Mouse (Mus musculus): ENCODE measurements around the gene Atp6v0b. TPM values are rescaled to one million over a fixed set of nuclear protein-coding genes. Genes with fewer than 3 reads are reported as not detected.
A peak's percentile ranks its signal among the peaks of the same experiment; 100 is the strongest.

Gene Atp6v0b
- polyA plus RNA-seq, 1 experiment from 2014 or later, result 233 TPM

DNA sequence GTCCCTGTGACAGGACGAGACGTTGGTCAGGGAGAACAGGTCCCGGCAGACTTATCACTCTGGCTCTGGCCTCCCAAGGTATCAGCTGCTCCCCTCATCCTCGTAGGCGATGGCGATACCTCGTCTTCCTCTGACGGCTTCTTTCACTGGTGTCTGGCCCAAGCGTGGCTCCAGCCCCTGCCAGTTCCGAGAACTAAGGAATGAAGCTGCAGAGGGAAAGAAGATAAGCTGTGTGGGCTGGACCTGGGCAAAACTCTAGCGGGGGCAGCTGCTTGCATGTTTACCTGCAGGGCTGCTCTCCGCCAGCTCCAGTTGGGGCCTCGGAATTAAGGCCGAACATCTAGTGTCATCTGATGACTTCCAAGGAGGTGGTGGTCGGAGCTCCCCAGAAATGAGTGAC, 2.3 kb upstream of the Atp6v0b start:
- H3K4me2 ChIP-seq (replicated peaks; ENCODE audit: low read depth, low read length), result no peak overlapping the region
- no peak for DNase-seq (ENCODE audit: low spot score)
- 0 out of 2 replicates have a peak, but pooled peaks cover 4% of the 10 kb centered on the region for H3K4me1 ChIP-seq (replicated peaks; ENCODE audit: control insufficient read depth, insufficient read depth, low read length)
- 94% methylated on average over 15 of the region's 15 CpGs for WGBS
- H3K36me3 ChIP-seq (ENCODE audit: control insufficient read depth, insufficient read depth, low read length), result peaks cover 3% of the 10 kb centered on the region; the same call in 1 of the 2 replicates
- H3K27me3 ChIP-seq (ENCODE audit: control insufficient read depth, insufficient read depth, low read length), result no peaks in the 10 kb centered on the region
- H3K9me3 ChIP-seq (ENCODE audit: control insufficient read depth, low read length), result no peaks in the 10 kb centered on the region
- ATAC-seq (ENCODE audit: low FRiP score), result no peak
- no peak overlapping the region for H3K27ac ChIP-seq (ENCODE audit: low read depth, low read length)
- H3K9ac ChIP-seq (ENCODE audit: low read depth, low read length), result no peak overlapping the region
- no peak overlapping the region for H3K4me3 ChIP-seq (ENCODE audit: low read depth, low read length)

DNA sequence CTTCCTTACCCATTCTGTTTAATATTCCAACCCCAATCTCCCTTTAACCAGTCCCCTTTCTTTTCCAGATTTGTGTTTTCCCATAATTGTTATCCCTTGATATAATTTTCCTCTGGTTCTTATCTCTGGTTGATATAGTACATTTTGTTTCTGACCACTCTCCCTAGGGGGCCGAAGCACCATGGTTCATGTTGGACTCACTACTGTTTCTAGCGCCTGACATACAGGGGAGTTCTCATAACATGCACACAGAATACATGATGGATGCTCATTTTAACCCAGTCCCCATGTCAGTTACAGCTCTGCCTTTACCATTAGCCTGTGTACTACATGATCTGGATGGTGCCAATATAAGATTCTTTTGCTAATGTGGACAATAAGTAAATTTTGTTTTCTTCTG, 787 bp upstream of the Atp6v0b start:
- no peak for ATAC-seq (ENCODE audit: low FRiP score)
- Histone ChIP-seq H3K9ac (ENCODE audit: low read depth, low read length) (no peak overlapping the region; the same call in none of the 2 replicates), H3K4me3 (ENCODE audit: low read depth, low read length) (no peak overlapping the region)

DNA sequence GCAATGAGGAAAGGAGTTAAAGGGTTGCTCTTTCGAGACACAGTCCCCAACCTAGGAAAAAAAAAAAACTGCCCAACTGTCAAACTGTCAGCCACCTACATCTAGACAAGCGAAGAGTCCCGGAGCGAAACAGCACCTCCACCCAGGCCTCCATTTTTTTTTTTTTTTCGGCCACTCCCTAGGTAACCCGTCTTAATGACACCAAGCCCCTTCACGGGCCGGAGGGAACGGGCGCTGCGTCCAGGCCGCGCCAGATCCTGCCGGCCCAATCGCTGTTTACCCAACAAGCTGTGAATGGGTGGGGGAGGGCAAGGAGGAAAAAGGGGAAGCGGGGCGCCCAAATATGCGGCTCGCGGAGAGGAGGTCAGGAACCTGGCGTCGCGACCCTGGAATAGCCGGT, 489 bp downstream of the Atp6v0b start:
- no peaks in the 10 kb centered on the region for H3K9me3 ChIP-seq (ENCODE audit: control insufficient read depth, low read length)
- DNase-seq (ENCODE audit: low spot score) (no peak), ATAC-seq (ENCODE audit: low FRiP score) (peak; percentile 2; the same call in 1 of the 2 replicates)
- WGBS, result 4% methylated on average over 24 of the region's 24 CpGs
- peak overlapping the region; percentile 92 for H3K4me2 ChIP-seq (replicated peaks; ENCODE audit: low read depth, low read length)
- 0 out of 2 replicates have a peak overlapping the region, but pooled peaks have one; percentile 30 for H3K27ac ChIP-seq (ENCODE audit: low read depth, low read length)
- H3K36me3 ChIP-seq (ENCODE audit: control insufficient read depth, insufficient read depth, low read length), result peaks cover 3% of the 10 kb centered on the region; the same call in 1 of the 2 replicates
- peak overlapping the region; percentile 84 for H3K9ac ChIP-seq (ENCODE audit: low read depth, low read length)
- no peaks in the 10 kb centered on the region for H3K27me3 ChIP-seq (ENCODE audit: control insufficient read depth, insufficient read depth, low read length)
- H3K4me3 ChIP-seq (ENCODE audit: low read depth, low read length), result peak overlapping the region; percentile 91
- H3K4me1 ChIP-seq (replicated peaks; ENCODE audit: control insufficient read depth, insufficient read depth, low read length), result peaks cover 8% of the 10 kb centered on the region; the same call in 1 of the 2 replicates

More for the DNA sequence above, 787 bp upstream of the Atp6v0b start:
- DNase-seq (ENCODE audit: low spot score), result no peak
- H3K4me1 ChIP-seq (replicated peaks; ENCODE audit: control insufficient read depth, insufficient read depth, low read length), result peaks cover 8% of the 10 kb centered on the region; the same call in 1 of the 2 replicates
- H3K4me2 ChIP-seq (replicated peaks; ENCODE audit: low read depth, low read length), result no peak overlapping the region; the same call in 1 of the 2 replicates
- WGBS, result 82% methylated on average over 2 of the region's 2 CpGs
- no peak overlapping the region for H3K27ac ChIP-seq (ENCODE audit: low read depth, low read length)
- H3K36me3 ChIP-seq (ENCODE audit: control insufficient read depth, insufficient read depth, low read length), result peaks cover 3% of the 10 kb centered on the region; the same call in 1 of the 2 replicates
- no peaks in the 10 kb centered on the region for H3K9me3 ChIP-seq (ENCODE audit: control insufficient read depth, low read length)
- H3K27me3 ChIP-seq (ENCODE audit: control insufficient read depth, insufficient read depth, low read length), result no peaks in the 10 kb centered on the region

DNA sequence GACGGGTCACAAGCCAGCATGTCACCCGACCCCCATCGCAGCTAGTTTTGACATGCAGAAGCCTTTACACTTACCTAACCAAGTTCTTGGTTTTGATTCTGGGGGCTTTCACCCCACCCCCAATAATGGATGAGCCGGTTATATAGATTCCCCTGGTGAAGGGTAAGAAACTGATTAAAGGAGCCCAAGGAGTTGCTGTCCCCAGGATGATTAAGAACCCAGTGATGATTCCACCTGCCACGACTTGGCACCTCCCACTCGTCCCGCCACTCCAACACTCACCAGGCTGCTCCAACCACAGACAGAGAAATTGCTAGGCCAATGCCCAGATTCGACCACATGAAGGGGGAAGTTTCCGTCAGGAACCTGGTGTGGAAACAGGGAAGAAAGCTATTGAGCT, 1.1 kb downstream of the Atp6v0b start:
- 85% methylated on average over 9 of the region's 9 CpGs for WGBS
- Histone ChIP-seq H3K9ac (ENCODE audit: low read depth, low read length) (no peak overlapping the region), H3K36me3 (ENCODE audit: control insufficient read depth, insufficient read depth, low read length) (peaks cover 3% of the 10 kb centered on the region; the same call in 1 of the 2 replicates), H3K9me3 (ENCODE audit: control insufficient read depth, low read length) (no peaks in the 10 kb centered on the region), H3K27me3 (ENCODE audit: control insufficient read depth, insufficient read depth, low read length) (no peaks in the 10 kb centered on the region), H3K27ac (ENCODE audit: low read depth, low read length) (no peak overlapping the region), H3K4me2 (replicated peaks; ENCODE audit: low read depth, low read length) (peak overlapping the region; percentile 92), H3K4me3 (ENCODE audit: low read depth, low read length) (peak overlapping the region; percentile 91; the same call in 1 of the 2 replicates), H3K4me1 (replicated peaks; ENCODE audit: control insufficient read depth, insufficient read depth, low read length) (peaks cover 8% of the 10 kb centered on the region; the same call in 1 of the 2 replicates)
- ATAC-seq (ENCODE audit: low FRiP score) (no peak), DNase-seq (ENCODE audit: low spot score) (no peak)

DNA sequence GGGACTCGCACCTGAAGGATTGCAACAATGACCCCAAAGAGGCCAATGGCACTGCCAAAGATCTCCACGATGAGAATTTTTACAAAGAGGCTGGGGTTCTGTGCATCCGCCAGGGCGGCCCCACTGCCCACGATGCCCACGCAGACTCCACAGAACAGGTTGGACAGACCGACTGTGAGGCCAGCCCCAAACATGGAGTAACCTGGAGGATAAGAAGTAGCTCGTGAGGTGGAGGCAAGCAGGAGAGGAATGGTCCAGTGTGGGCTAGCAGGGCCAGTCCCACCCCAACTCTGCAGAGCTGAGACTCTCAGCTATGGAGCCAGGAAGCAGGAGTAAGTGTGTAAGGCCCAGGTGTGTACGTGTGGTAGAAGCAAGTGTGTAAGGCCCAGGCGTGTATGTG, 2.0 kb downstream of the Atp6v0b start:
- H3K9me3 ChIP-seq (ENCODE audit: control insufficient read depth, low read length), result no peaks in the 10 kb centered on the region
- DNase-seq (ENCODE audit: low spot score) (no peak), ATAC-seq (ENCODE audit: low FRiP score) (no peak)
- no peak overlapping the region for H3K4me3 ChIP-seq (ENCODE audit: low read depth, low read length)
- H3K4me1 ChIP-seq (replicated peaks; ENCODE audit: control insufficient read depth, insufficient read depth, low read length), result peaks cover 8% of the 10 kb centered on the region; the same call in 1 of the 2 replicates
- no peaks in the 10 kb centered on the region for H3K27me3 ChIP-seq (ENCODE audit: control insufficient read depth, insufficient read depth, low read length)
- WGBS, result 92% methylated on average over 10 of the region's 10 CpGs
- H3K9ac ChIP-seq (ENCODE audit: low read depth, low read length), result no peak overlapping the region
- H3K27ac ChIP-seq (ENCODE audit: low read depth, low read length), result no peak overlapping the region
- peaks cover 3% of the 10 kb centered on the region; the same call in 1 of the 2 replicates for H3K36me3 ChIP-seq (ENCODE audit: control insufficient read depth, insufficient read depth, low read length)
- H3K4me2 ChIP-seq (replicated peaks; ENCODE audit: low read depth, low read length), result no peak overlapping the region

DNA sequence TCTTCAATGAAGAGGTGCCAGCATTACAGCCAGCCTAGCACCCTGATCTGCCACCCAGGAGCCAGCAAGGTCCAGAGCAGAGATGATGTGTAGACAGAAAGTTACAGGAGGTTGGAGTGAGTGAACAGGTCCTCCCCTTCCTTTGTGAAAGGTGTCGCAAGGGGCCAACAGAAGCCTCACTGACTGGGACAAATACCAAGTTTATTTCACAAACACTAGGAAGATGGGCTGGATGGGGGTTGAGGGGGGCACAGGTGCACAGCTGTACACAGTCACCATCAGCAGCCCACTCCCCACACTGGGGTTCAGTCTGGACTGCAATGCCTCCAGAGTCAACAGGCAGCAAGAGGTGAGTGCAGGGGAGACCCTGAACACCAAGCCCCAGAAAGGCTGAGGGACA, 3.0 kb downstream of the Atp6v0b start:
- Histone ChIP-seq H3K36me3 (ENCODE audit: control insufficient read depth, insufficient read depth, low read length) (peaks cover under 1% of the 10 kb centered on the region; the same call in 1 of the 2 replicates), H3K9ac (ENCODE audit: low read depth, low read length) (no peak overlapping the region), H3K9me3 (ENCODE audit: control insufficient read depth, low read length) (no peaks in the 10 kb centered on the region), H3K4me3 (ENCODE audit: low read depth, low read length) (no peak overlapping the region), H3K27ac (ENCODE audit: low read depth, low read length) (no peak overlapping the region), H3K4me2 (replicated peaks; ENCODE audit: low read depth, low read length) (no peak overlapping the region), H3K4me1 (replicated peaks; ENCODE audit: control insufficient read depth, insufficient read depth, low read length) (peaks cover 8% of the 10 kb centered on the region; the same call in 1 of the 2 replicates), H3K27me3 (ENCODE audit: control insufficient read depth, insufficient read depth, low read length) (no peaks in the 10 kb centered on the region)
- WGBS, result 100% methylated on average over 1 of the region's 1 CpGs
- ATAC-seq (ENCODE audit: low FRiP score) (no peak), DNase-seq (ENCODE audit: low spot score) (no peak)

DNA sequence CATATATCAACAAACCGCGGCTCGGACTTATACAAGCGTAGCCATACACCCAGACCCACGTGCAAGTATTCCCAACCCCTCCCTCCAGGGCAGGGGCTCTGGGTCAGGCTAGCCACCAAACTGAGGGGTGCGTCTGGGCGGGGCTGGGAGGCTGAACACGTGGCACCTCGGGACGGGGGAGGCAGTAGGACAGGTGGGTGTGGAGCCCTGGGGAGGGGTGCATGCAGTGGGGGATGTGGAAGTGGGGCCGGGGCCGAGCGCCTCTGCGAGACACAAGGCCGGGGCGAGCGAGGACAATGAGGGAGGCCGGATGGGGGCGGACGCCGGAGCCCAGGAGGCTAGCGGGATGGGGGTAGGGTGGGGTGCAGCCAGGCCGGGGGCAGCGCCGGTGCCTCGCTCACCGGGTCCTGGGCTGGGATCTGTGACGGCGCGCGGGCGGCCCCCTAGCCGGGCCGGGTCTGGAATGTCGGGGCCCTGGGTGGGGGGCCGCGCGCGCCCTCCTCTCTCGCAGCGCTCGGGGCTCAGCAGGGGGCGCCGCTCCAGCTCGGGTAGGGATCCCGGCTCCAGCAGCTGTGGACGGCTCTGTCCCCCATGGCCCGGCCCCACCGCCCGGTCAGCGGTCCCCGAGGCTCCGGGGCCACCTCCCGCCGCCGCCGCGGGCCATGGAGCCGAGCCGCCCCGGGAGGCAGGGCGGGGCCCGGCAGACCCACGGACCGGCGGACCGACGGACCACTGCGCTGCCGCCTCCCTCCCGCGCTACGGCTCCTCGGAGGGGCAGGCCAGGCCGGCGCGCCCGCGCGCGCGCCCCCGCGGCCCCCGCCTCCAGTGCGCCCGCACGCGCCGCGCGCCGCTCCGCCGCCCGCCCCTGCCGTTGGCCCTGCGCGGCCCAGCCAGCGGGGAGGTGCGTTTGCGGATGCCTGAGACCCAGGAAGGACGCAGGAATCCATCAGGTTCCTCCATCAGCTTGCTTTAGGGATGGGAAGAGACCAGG, 4.1 kb downstream of the Atp6v0b start, which contains the start of gene B4galt2:
B4galt2 (minus strand) TSS at position 787 of the 991 bp plus-strand sequence.
- H3K9ac ChIP-seq (ENCODE audit: low read depth, low read length), result peak within 1 kb of the TSS; percentile 96
- DNase-seq (ENCODE audit: low spot score) (peak; percentile 76), ATAC-seq (ENCODE audit: low FRiP score) (peak; percentile 58)
- 1% methylated on average over 57 of the region's 103 CpGs for WGBS
- H3K4me3 ChIP-seq (ENCODE audit: low read depth, low read length), result peak within 1 kb of the TSS; percentile 82
- peaks cover 8% of the 10 kb centered on the region; the same call in 1 of the 2 replicates for H3K4me1 ChIP-seq (replicated peaks; ENCODE audit: control insufficient read depth, insufficient read depth, low read length)
- H3K27ac ChIP-seq (ENCODE audit: low read depth, low read length), result peak within 1 kb of the TSS; percentile 62
- no peaks in the 10 kb centered on the region for H3K9me3 ChIP-seq (ENCODE audit: control insufficient read depth, low read length)
- peak within 1 kb of the TSS; percentile 79 for H3K4me2 ChIP-seq (replicated peaks; ENCODE audit: low read depth, low read length)
- no peaks in the 10 kb centered on the region for H3K36me3 ChIP-seq (ENCODE audit: control insufficient read depth, insufficient read depth, low read length)
- H3K27me3 ChIP-seq (ENCODE audit: control insufficient read depth, insufficient read depth, low read length), result no peaks in the 10 kb centered on the region

DNA sequence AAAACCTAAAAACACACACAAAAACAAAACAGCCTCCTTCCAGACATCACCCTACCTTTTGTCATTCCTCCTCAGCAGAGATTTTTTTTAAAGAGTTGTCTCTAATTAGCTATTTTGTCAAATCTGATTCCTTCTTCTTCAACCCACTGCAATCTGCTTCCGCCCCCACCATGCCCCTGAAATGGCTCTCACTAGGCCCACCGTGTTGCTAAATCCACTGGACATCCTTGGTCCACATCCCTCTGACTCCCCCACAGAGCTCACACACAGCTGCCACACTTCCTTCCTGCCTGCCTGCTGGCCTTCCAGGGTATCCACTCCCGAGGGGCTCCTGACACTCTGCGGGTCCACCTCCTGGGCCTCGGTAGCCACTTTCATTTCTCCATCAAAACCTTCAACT, 8.4 kb downstream of the Atp6v0b start:
- no peak for ATAC-seq (ENCODE audit: low FRiP score)
- no peak for DNase-seq (ENCODE audit: low spot score)
- WGBS, result 81% methylated on average over 5 of the region's 5 CpGs
- H3K9ac ChIP-seq (ENCODE audit: low read depth, low read length), result no peak overlapping the region
- no peak overlapping the region for H3K4me2 ChIP-seq (replicated peaks; ENCODE audit: low read depth, low read length)
- H3K27me3 ChIP-seq (ENCODE audit: control insufficient read depth, insufficient read depth, low read length), result no peaks in the 10 kb centered on the region
- H3K4me1 ChIP-seq (replicated peaks; ENCODE audit: control insufficient read depth, insufficient read depth, low read length), result no peaks in the 10 kb centered on the region
- H3K4me3 ChIP-seq (ENCODE audit: low read depth, low read length), result no peak overlapping the region
- no peaks in the 10 kb centered on the region for H3K9me3 ChIP-seq (ENCODE audit: control insufficient read depth, low read length)
- no peaks in the 10 kb centered on the region; the same call in 1 of the 2 replicates for H3K36me3 ChIP-seq (ENCODE audit: control insufficient read depth, insufficient read depth, low read length)
- H3K27ac ChIP-seq (ENCODE audit: low read depth, low read length), result no peak overlapping the region

All from hindbrain, embryonic 11.5 days (tissue).